Mouse (Mus musculus): Measurements from ENCODE around the gene Sh3bp1.

Sh3bp1 gene

DNA sequence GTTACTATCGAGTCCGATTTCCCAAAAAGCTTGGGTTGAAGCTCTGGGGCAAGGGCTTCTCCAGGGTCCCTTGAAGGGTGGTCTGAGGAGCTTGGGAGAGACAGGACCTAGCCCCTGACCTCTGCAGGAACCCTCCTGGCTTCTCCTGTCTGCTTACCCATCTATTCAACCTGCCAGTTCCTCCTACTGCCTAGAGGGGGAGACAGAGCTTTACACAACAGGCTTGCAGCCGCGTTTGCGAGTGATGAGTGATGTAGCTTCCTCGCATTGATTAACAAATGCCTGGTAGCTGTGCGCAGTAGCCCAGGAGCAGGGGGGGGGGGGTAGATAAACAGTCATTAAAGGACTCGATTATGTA is 16.1 kb downstream of the Sh3bp1 start:
- peak; percentile 65 for DNase-seq (ENCODE audit: low read depth, low spot score)

DNA sequence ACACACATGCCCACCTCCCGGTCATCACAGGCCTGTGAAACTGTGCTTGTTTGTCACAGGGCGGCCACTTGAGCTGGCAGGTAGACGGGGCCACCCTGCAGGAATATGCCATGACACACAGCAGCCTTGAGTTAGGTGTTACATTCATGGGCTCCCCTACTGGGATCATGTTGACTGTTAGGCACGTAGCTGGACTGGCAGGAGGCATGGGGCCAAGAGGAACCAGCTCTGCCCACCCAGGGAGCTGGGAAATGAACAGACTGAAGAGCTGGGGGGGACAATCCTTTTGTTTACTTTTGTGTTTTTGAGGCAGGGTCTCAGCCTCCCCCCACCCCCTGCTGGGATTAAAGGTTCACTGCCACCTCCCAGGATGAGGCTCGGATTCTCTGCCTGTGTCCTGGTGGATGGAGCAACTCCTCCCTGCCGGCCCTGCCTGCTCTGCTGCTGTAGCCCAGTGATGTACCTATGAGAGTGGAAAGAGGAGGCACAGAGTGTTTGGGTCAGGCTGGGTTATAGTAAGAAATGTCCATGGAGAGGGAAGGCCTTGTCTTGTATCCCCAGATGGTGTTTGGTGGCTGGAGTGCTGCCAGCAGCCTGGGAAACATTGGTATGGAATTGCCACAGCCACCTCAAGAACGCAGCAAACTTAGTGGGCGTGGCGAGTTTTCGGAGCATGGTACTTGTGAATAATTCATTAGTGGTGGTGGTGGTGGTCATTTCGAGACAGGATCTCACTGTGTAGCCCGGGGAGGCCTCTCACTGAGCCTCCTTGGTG is 16.7 kb downstream of the Sh3bp1 start:
- DNase-seq (ENCODE audit: low read depth, low spot score), result no peak

DNA sequence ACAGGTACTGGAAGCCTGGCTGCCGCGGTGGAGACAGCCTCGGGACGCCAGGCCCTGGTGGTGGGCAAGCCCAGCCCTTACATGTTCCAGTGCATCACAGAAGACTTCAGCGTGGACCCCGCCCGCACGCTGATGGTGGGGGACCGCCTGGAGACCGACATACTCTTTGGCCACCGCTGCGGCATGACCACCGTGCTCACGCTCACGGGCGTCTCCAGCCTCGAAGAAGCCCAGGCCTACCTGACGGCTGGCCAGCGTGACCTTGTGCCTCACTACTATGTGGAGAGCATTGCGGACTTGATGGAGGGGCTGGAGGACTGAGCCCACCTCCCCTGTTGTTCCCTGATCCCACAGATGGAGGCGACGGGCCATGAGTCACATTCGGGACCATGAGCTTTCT is 18.6 kb downstream of the Sh3bp1 start:
- DNase-seq (ENCODE audit: low read depth, low spot score), result no peak

DNA sequence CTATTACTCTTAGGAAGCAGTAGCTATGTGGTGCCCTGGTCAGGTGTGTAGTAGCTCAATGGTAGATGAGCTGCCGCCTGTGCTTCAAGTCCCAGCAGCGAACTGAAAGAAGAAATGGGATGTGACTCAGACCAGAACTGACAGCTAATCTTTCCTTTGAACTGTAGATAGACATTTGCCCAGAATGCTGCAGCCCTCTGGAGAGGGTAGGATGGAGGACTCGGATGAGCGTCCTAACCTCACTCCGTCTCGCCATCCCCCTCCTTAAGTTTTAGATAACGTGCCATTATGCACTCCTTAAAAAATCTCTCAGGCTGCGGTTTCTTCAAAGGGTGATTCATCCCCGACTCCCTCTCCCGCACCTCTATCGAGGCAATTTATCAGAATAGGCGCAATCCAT is 20.3 kb downstream of the Sh3bp1 start:
- no peak for DNase-seq (ENCODE audit: low read depth, low spot score)

DNA sequence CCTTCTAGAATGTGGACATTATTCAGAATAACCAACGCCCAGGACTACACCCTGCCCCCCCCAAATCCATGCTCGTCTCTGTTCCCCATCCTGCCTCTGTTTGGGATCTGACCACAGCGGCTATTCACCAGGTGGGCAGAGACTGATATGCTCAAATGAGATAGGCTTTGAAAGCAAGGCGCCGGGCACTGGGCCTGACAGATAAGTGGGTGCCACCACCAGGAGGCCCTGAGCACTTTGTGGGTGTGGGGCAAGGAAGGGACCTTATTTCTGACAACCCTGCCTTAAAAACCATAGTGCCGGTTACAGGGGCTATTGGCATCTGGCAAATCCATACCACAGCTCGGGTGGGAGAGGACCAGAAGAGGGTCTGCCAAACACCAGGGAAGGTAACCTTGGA is 23.1 kb downstream of the Sh3bp1 start:
- DNase-seq (ENCODE audit: low read depth, low spot score), result peak; percentile 76

DNA sequence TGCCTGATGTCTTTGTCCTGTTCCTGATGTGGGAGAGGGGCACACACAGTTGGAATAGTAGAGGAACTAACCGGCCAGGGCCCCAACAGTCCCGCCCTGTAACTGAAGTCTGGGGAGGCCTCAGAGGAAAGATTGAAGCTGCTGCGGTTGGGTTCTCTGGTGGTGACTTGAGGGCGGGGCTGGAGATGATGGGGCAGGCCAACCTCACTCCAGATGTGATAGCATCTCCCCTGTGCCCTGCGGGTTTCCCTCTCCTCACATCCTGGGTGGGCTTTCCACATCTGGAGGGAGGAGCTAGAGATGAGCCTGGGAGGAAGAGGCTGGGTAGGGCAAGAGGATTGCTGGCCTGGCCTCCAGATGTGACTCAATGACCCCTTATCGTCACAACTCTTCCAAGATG is 24.0 kb downstream of the Sh3bp1 start:
- DNase-seq (ENCODE audit: low read depth, low spot score), result peak; percentile 69

DNA sequence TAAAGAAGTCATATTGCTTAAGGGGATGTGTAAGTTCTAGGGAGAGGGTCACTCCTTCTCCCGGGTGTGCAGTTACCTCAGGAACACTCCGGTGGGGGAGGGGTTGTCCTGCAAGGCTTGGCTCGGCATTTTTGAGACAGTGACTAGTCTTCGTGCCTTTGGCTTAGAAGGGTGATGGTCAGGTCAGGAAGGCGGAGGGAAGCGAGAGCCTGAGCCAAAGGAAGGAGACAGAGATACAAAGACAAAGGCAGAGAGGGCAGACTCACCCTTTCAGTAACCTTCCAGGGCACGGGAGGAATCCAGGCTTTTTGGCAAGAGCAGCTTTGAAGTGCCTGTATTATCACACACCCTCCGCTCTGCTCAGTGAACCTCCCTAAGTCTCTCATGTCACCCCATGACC is 25.6 kb downstream of the Sh3bp1 start:
- no peak for DNase-seq (ENCODE audit: low read depth, low spot score)

DNA sequence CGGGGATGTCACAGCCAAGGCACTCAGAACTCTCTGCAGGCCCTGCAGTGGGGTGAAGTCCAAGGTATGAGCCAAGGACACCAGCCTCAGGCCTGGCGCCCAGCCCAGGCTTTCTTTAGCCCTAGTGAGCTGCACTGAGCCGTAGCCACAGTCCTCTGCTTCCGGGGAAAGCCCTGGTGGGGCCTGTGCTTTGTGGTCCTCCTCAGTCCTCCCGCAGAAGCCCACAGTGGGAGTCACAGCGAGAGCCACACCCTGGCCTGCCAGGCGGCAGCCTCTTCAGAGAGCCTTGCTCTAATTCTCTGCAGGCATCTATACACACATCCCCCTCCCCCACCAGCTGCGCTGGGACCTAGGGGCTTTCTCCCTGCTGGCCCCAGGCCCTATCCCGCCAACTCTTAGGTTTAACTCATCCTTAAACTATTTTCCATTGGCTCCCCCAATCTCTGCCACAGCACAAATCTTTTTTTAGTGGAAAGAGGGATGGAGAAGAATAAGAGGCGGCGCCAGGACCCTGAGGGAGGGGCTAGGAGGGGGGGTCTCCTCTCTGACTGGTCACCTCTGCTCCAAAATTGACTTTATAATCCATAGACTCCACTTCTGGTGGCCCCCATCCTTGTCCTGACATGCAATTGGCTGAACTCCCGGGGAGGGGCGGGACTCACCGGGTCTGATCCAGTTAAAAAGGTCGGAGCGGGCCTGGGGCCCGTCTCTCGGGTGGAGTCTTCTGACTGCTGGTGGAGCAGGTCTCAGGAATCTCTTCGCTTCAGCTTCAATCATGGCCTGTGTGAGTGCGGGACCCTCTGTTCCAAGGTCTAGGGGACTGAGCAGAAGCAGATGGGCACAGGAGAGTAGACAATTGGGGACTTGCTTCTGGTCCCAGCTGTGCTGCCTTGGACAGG is 26.7 kb downstream of the Sh3bp1 start, which contains the start of gene Lgals1:
TSS of gene Lgals1 (plus strand) at position 705 of the 899 bp plus-strand sequence.
- DNase-seq (ENCODE audit: low read depth, low spot score), result no peak

DNA sequence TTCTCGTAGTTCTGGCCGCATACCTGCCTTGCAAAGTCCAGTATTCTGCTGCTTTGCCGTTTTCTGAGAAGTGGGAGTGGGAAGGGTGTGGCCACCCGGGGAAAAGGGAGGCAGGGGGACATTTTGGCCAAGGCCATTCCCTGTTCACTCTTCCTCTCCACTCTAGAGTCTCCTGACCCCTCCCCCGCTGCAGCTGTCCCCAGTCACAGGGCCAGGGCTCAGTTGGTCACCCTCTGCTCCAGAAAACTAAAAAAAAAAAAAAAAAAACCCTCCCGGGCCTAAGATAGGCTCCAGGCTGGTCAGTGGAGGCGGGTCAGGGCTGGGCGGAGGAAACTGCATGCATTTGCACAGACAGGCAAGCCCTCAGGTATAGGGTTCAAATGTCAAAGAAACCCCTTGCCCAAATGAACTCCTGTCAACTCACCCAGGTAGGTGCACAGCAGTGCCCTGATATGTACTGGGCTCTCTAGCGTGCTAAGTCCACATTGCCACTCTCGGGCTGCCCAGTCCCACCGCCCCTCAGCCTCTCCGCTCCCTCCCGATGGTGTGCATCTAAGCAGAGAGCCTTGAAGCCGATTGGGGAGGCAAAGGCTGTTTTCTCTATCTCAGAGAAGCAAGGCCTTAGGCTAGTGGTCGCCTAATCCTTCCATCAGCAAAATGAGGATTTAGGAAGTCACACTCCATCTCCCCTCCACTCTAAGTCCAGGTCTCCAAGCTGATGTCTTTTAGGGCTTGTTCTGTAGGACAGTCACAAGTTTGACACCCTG is 27.6 kb downstream of the Sh3bp1 start:
- no peak for DNase-seq (ENCODE audit: low read depth, low spot score)

DNA sequence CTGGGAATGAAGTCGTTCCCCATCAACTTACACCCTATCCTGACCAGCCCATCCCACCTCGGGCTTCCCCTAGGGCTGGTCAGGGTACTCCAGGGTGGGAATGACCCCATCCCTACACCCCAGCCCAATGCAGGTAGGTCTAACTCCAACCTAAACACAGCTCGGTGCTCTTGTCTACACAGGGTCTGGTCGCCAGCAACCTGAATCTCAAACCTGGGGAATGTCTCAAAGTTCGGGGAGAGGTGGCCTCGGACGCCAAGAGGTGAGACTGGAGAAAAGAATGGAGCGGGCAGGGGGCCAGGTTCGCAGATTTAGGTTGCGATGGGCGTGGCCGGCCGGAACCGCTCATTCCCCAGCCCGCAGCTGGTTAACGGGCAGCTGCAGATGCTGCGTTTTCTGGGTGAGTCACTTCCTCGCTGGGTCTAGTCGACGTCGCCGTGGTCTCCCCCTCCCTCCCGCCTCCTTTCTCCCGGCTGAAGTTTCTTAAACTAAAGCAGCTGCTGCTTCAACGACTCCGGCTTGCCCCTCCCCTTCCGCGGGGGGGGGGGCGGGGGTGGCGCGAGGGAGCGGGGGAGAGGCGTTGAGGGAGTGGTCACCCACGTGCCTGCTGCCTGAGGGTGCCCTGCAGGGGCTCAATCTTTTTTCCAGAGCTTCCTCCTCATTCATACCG is 28.4 kb downstream of the Sh3bp1 start:
- DNase-seq (ENCODE audit: low read depth, low spot score), result no peak

DNA sequence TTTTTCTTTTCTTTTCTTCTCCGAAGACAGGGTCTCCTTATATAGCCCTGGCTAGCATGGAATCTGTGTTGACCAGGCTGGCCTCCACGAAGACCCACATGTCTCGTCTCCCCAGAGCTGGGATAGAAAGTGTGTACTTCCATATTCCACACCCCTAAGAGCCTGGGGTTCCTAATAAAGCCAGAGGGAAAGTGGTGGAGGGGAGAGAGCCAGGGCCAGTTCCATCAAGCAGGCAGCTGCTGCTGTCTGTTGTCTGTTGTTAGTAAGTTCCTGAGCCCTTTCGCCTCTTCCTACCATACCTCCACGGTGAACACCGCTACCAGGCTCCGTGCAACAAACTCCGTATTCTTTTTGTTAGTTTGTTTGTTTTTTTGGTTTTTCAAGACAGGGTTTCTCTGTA is 29.0 kb downstream of the Sh3bp1 start:
- no peak for DNase-seq (ENCODE audit: low read depth, low spot score)

DNA sequence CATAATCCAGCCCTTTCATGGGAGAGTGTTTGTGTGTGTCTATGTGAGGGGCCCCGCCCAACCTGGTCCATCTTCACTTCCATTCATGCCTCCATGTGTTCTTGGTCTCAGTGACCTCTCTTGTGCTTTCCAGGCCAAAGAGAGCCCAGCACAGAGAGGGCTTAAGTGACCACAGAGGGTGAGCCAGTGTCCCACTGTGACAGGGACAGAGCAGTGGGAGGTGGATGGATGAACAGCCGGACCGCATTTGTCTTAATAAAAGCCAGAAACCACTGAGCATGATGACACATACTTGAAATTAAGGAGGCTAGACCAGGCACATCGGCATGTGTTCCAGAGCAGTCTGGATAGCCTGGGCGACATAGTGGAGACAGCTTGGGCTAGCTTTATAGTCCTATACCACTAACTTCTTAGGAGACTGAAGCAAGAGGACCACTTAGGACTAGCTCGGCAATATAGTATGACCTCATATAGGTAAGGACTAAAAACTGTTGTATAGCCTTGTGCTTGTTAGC is 30.7 kb downstream of the Sh3bp1 start:
- DNase-seq (ENCODE audit: low read depth, low spot score), result no peak

DNA sequence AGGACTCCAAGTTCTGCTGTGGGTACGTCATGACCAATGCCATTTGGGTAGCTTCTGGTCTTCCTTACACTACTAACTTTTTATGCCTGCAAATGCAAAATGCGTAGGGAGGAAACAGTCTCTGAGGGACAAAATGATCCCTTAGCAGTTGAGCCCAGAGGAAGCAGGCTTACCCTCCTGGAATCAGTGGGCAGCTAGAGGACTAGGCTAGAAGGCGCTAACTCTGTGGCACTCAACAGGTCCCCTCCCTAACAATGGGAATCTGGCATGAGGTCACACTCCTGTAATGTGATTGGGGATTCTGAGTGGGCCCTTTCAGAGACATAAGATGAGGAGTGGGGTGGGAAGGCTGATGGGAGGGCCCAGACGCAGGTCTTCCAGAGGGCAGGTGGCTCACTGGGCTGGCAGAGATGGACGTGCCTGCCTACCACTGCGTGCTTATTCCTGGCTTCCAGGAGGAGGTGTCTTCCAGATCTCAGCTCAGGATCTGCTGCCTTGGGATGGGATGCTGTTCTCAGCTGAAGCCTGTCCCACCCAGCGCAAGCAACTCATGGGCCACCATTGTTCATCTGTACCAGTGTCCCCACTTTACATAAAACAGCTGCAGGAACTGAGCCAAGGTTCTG is 31.3 kb downstream of the Sh3bp1 start:
- DNase-seq (ENCODE audit: low read depth, low spot score), result no peak

DNA sequence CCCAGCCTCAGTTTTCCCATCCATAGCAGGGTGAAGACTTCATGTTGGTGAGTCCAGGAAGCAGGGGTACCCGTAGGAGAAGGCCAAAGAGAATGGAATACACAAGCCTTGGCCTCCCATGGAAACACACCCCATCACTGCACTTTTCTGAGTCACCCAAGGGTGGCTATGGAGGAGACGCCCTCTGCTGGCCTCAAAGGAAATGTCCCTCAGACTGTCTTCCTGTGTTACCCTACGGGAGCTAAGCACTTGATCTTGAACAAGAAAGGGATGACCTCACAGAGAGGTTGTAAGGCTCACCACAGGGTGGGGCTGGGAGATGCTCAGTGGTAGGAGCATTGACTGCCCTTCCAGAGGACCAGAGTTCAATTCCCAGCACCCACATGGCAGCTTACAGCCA is 32.0 kb downstream of the Sh3bp1 start:
- no peak for DNase-seq (ENCODE audit: low read depth, low spot score)

DNA sequence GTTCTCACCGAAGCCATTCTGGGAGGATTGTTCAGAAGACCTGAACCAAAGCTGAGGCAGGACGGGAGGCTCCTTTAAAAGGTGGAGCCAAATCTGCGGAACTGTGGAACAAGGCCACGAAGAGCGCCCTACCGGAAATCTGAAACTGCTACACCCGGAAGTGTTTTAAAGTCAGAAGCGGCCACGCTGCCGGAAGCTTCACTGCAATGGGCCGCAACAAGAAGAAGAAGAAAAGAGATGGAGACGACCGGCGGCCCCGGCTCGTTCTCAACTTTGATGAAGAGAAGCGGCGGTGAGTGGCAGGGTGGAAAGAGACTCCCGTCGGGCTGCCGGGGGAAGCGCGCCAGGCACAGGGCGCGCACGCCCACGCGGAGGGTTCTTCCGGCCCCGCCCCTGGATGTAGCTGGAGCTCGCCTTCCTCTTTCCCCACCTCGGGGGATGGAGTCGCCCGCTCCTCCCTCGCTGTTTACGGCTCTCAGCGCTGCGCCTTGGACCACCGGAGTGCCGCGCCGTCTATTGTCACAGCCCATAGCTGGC is 35.3 kb downstream of the Sh3bp1 start, which contains the start of gene Nol12:
TSS of gene Nol12 (plus strand) at position 150 of the 537 bp plus-strand sequence.
- peak; percentile 77 for DNase-seq (ENCODE audit: low read depth, low spot score)

DNA sequence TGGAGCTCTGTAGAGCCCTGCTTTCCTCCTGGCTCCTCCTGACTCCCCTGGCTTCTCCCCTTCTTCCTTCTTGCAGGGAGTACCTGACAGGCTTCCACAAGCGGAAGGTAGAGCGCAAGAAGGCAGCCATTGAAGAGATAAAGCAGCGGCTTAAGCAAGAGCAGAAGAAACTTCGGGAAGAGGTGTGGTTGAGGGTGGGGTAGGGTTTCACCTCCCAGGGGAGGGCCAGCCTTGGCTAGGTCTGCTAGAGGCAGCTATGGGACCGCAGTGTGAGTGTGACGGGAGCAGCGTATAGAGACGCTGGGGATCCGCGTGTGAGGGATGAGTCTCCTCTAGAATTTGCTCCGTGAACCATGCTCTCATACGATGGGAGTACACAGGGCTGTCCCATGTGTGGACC is 36.8 kb downstream of the Sh3bp1 start:
- no peak for DNase-seq (ENCODE audit: low read depth, low spot score)

DNA sequence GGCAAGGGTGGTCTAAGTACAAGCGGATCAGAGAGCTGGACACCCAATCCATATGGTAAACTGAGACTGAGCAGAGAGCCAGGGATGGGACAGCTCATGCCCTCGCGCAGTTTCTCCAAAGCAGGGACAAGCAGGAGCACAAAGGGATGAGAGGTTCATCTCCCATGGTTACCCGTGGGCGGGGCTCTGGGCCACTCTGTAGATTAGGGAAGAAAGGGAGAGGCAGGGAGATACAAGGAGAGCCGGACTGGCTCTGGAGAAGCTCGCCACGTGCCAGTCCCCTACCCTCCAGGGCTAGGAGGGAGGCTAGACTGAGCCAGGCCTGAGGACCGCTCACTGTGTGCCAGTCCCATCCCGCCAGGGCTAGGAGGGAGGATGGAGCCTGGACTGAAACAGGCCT is 37.7 kb downstream of the Sh3bp1 start:
- no peak for DNase-seq (ENCODE audit: low read depth, low spot score)

DNA sequence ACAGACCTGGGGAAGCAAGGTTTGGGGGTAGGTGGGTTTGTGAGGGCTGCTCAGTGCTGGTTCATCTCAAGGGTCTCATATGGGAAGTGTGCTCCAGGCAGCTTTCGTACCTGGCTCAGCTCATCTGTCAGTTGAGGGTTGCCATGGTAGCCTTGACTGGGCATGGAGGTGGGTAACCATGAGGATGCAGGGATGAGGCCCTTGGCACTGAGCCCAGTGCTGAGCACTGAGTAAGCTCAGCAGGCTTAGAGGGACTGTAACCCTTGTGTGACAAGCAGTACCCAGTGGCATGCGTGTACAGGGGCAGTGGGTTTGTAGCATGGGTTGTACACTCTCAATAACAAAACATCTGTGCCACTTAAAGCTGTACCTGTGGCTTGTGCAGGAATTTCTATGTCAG is 38.4 kb downstream of the Sh3bp1 start:
- no peak for DNase-seq (ENCODE audit: low read depth, low spot score)

DNA sequence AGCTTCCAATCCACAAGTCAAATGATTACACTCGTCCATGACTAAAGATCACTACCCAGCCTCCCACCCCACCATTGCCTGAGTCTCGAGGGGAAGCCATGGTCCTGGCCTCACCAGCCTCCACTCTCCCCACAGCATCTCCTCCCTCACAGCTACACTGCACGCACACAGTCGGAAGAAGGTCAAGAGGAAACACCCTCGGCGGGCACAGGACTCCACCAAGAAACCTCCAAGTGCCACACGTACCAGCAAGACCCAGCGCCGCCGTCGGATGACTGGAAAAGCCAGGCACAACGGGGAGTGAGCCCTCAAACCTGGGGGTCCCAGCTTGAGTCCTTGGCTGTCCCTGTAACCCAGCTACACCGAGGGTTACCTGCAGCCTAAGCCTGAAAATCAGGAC is 40.8 kb downstream of the Sh3bp1 start:
- DNase-seq (ENCODE audit: low read depth, low spot score), result no peak

DNA sequence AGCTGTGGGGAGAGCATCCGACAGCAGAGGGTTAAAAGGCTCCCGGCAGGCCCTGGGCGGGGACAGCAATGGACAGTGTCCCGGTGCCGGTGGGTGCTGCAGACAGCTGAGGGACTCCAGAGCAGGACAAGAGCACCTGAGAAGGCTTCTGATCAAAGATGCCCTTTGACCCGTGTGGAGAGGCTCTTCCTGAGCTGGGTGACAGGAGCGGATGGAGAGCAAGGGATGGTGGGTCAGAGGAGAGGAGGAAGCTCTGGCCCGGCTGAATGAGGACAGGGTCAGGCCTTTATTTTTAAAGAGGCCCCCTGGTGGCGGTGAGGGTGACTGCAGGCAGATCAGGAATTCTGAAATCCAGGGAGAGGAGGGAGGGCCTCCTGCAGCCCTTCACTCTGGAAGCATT is 43.1 kb downstream of the Sh3bp1 start:
- DNase-seq (ENCODE audit: low read depth, low spot score), result peak; percentile 47

DNA sequence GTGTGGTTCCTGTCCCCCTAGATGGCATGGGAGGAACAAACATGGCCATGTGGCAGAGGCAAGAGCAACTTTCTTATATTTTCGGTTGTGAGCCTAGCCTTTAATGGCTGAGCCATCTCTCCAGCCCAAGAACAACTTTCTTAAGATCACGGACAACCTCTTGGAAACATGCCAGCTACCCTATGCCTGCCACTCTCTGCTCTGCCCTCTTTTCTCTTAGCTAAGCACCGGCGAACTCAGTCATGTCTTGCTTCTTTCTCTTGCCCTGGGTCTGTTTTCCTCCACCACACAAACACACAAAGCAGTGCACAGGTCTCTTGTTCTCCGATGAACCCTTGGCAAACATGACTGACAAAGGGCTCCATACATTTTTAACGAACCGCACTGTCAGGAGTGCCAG is 46.7 kb downstream of the Sh3bp1 start:
- no peak for DNase-seq (ENCODE audit: low read depth, low spot score)
